Mouse (Mus musculus) E14TG2a.4 (cell line): ENCODE measurements around the gene Slc17a7.

Experiments used
- CTCF ChIP-seq: conservative IDR thresholded peaks from 2 replicates; pipeline ENCODE4 v1.5.1; 2014; ENCODE audit warnings: low read length
- POU5F1 ChIP-seq: IDR thresholded peaks from 2 replicates; pipeline ENCODE4 v1.6.1; 2014; ENCODE audit warnings: low read length, borderline replicate concordance

- no peak for TF ChIP-seq CTCF
- TF ChIP-seq POU5F1 = no peak
These were observed 52.9 kb downstream of the Slc17a7 start for GRCm38 (mm10) chr7:45216442-45217183.
